Mouse (Mus musculus) ovary, adult 10 weeks (tissue): ENCODE measurements around the gene Lmntd2. TPM values are rescaled to one million over a fixed set of nuclear protein-coding genes. Genes with fewer than 3 reads are reported as not detected.

Experiments used
- polyA plus RNA-seq: library from polyadenylated mRNA; stranded (reverse); fragments of 350-450 nt; fragmentation: Illumina TruSeq; extraction: RNeasy Lipid Tissue Mini Kit (QIAGEN cat#74804); gene quantifications from one replicate; pipeline ENCODE4 v1.2.3, GENCODE M21; 2014

Gene Lmntd2
- not detected for polyA plus RNA-seq

DNA sequence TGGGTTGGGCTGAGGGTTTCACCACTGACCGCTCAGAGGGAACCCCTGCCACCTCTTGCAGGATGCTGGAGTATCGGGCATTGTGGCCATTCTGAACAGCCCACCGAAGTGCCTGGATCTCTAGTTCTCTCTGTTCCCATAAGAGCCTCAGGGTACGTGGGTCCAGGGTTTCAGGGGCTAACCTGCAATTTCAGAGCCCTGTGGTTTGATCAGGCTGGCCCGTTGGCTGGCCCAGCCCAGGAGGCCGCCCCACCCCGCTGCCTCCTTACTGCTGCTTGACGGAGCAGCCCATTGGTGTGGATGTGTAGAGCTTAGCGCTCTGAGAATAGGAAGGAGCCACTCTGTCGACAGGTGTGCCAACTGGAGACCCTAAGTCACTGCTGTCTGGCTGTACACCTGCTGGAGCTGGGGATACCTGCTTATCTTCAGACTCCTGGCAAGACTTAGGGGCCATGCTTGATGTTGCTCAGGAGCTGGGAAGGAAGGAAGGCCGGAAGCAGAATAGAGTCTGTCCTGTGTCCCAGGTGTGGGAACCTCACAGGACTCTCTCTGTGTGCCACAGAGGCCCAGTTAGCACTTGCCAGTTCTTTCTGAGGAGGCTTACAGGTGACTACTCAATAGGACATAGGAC is at the start of gene Lmntd2:
Gene Lmntd2 (minus strand): TSS at position 476 of the 631 bp plus-strand sequence.

DNA sequence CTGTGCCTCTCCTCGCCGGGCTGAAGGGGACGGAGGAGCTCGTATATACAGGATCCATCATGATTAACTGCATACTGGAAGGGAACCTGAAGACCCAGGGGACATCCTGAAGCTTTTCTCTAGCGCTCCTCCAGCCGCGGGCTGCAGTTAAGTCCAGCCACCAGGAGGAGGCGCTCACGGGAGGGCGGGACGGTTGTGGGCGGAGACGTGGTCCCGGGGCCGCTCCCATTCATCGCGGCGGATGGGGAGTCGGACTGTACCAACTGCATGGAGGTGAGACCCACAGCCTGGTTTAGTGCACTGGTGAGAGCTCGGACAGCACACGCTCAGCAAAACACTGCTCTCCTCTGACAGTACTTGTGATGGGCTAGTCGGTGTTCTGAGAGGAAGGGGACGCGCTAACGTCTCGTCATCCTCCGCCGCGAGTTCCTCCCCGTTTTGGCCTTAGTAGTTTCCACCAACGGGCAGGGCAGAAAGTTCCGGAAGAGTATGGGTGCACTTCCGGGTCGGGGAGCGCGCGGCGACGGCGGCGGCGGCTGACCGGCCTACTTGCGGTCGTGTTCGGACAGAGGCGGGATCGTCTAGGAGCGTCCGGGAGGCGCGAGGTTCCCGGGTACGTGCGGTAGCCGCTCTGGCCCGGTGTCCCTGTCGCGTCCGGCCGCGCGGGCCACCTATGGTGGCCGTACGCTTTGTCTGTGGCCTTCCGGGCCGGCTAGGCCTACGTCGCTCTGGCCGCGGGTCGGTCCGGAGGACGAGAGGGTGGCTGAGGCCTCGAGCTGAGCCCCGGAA is 14.6 kb upstream of the Lmntd2 start, which contains the start of gene Phrf1:
Gene Phrf1 (plus strand): TSS at position 506 of the 789 bp plus-strand sequence.

DNA sequence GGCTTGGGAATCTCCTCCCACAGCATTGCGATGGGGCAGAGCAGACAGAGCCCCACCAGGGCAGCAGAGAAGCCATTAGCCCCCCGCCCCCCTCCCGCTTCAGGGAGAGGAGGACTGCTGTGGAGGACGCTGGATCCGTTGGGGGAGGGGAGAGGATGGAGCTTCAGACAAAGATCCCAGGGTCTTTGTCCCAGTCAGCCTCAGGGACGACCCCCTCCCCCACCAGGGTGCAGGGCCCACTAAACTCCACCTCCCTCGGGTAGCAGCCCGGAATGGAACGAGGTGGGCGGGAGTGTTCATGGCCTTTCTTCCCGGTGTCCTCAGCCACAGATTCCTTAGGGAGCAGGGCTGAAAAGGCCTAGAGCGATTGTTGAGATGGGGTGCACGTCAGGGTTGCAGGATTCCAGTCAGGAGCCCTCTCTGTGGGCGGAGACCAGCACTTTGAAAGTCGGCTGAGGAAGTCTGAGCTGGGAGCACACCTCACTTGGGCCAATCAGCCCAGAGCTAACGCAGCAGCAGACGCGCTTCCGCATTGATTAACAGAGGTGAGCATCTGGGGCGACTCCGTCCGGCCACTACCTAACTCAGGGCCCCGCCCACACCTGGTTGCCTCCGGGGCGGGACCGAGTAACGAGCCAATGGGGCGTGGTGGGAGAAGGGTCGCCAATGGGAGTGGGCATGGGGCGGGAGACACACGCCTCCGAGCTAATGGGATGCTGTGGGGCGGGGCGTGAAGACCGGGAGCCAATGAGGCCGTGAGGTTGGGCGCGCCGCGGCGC is 1.4 kb upstream of the Lmntd2 start, which contains the start of gene Rassf7:
Gene Rassf7 (plus strand): TSS at position 760 of the 779 bp plus-strand sequence.

DNA sequence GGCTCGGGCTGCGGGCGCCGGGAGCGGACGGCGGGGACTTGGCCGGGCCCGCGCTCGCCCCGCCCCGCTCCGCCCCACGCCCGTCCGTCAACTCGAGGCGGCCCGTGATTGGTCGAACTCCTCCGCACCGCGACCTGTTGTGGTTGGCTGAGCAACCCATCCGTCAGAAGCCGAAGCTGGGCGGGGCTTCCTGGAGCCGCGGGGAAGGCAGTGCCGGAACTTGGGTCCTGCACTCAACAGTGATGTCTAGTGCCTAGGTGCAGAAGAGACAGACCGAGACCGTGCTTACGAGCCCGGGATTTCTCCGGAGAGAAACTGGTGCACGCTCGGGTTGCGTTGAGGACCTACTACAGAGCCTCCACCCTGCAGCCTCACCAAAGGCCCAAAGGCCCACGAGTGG is 19.9 kb downstream of the Lmntd2 start, which contains the start of the genes Hras and Lrrc56:
Gene Hras (minus strand): TSS at position 58 of the 400 bp plus-strand sequence.
Gene Lrrc56 (plus strand): TSS at position 210 of the 400 bp plus-strand sequence.

DNA sequence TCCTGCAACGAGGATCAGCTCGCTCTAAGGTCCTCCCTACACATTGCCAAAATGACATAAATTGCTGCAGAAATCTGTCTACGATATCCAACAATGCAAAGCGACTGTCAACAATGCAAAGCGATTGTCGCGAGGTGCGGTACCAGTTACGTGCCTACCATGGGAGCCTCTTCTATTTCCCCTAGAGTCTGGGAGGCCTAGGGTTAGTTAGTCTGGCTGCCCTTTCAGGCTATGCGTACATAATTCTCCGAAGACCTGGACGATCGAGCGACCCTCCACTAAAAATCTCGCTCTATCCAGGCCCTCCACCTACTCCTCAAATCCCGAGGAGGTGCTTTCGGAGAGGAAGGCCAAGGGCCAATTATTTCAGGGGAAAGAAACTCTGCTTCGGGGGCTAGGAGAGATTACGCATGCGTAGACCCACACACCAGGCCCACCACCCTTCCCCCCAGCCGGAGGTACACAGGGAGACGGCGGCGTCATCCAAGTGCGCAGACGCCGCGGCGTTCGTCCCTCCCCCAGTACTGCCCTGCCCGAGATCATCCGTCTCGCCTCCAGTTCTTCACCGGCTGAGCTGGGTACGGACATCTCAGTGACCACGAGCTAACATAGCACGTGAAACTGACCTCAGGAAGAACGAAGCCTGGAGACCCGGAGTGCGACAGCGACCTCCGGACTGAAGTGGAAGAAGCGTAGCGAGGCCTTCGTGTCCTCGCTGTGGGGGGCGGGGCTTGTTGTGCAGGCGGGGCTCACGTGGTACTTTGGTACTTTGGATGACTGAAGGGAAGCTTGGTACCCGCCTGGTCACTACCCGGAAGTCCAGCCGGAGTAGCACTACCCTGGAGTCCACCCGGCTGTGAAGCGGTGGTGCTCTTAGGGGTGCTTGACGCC is 41.5 kb downstream of the Lmntd2 start, which contains the start of gene Rnh1:
Gene Rnh1 (minus strand): TSS at position 742 of the 891 bp plus-strand sequence.

Other genes starting within 250 kb of the Lmntd2 start
- gene Ifitm1, start 246.9 kb downstream of the Lmntd2 start, polyA plus RNA-seq, result 17.8 TPM
- gene Ifitm3, start 203.3 kb downstream of the Lmntd2 start, polyA plus RNA-seq, result 13.0 TPM
- 3.7 TPM for gene Ifitm6, start 196.2 kb downstream of the Lmntd2 start, polyA plus RNA-seq
- not detected for gene Gm17387, start 184.9 kb downstream of the Lmntd2 start, polyA plus RNA-seq
- gene B4galnt4, start 153.0 kb downstream of the Lmntd2 start, polyA plus RNA-seq, result not detected
- gene Pkp3, start 135.9 kb downstream of the Lmntd2 start, polyA plus RNA-seq, result not detected
- gene Sigirr, start 113.5 kb downstream of the Lmntd2 start, polyA plus RNA-seq, result not detected
- not detected for gene Ano9, start 96.3 kb downstream of the Lmntd2 start, polyA plus RNA-seq
- 21.8 TPM for gene Ptdss2, start 91.7 kb downstream of the Lmntd2 start, polyA plus RNA-seq
- 1.00 TPM for gene Rnh1, start 41.2 kb downstream of the Lmntd2 start, polyA plus RNA-seq
- 3.6 TPM for gene Hras, start 20.1 kb downstream of the Lmntd2 start, polyA plus RNA-seq
- gene Lrrc56, start 19.9 kb downstream of the Lmntd2 start, polyA plus RNA-seq, result 0.77 TPM
- 0.80 TPM for gene Rassf7, start 1.8 kb upstream of the Lmntd2 start, polyA plus RNA-seq
- gene Phrf1, start 14.7 kb upstream of the Lmntd2 start, polyA plus RNA-seq, result 26.7 TPM
- gene Irf7, start 52.4 kb upstream of the Lmntd2 start, polyA plus RNA-seq, result 7.9 TPM
- 1.1 TPM for gene Cdhr5, start 62.7 kb upstream of the Lmntd2 start, polyA plus RNA-seq
- not detected for gene Sct, start 65.1 kb upstream of the Lmntd2 start, polyA plus RNA-seq
- gene Drd4, start 77.9 kb upstream of the Lmntd2 start, polyA plus RNA-seq, result not detected
- 1.5 TPM for gene Deaf1, start 113.6 kb upstream of the Lmntd2 start, polyA plus RNA-seq
- 9.4 TPM for gene Tmem80, start 113.7 kb upstream of the Lmntd2 start, polyA plus RNA-seq
- gene Eps8l2, start 124.8 kb upstream of the Lmntd2 start, polyA plus RNA-seq, result not detected
- 7.8 TPM for gene Taldo1, start 178.1 kb upstream of the Lmntd2 start, polyA plus RNA-seq
- gene Gatd1, start 200.1 kb upstream of the Lmntd2 start, polyA plus RNA-seq, result 15.2 TPM
- not detected for gene Cend1, start 215.4 kb upstream of the Lmntd2 start, polyA plus RNA-seq
- 0.46 TPM for gene Slc25a22, start 223.8 kb upstream of the Lmntd2 start, polyA plus RNA-seq
- gene Pidd1, start 229.9 kb upstream of the Lmntd2 start, polyA plus RNA-seq, result not detected
- gene Rplp2, start 233.3 kb upstream of the Lmntd2 start, polyA plus RNA-seq, result 15.0 TPM
- 1.3 TPM for gene Pnpla2, start 241.1 kb upstream of the Lmntd2 start, polyA plus RNA-seq
- gene Cracr2b, start 247.0 kb upstream of the Lmntd2 start, polyA plus RNA-seq, result not detected